Mouse (Mus musculus): ENCODE measurements around the gene Camk2b. TPM values are rescaled to one million over a fixed set of nuclear protein-coding genes. Genes with fewer than 3 reads are reported as not detected.
"Not testable (repeated sequence)": the region's sequence is repeated elsewhere in the genome, so short reads cannot be mapped to it uniquely, and the experiment has no call there.

The Camk2b gene
- polyA plus RNA-seq (2017; shearing (Covaris generic)) = 10 to 100 TPM in 1 of 2 experiments, 1 to 10 TPM in 1; 4.2 to 19.3 TPM

DNA sequence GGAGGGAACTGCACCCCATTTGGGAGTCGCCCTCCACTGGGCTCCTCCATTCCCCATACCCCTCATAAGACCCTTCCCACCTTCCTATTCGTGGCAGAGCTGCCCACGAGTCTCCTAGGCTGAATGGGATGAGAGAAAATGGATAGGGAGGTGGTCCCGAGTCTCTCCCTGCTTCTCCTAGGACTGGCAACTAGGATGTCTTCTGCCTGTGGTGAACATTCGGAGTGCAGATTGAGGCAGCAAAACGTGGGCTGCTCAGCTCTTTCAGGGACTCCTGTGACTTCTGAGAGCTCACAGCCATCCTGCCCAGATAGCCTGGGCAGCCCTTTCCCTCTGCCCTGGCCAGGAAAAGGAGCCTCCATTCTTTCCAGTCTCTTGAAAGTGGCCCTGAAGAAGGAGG lies at the start of gene Camk2b:
TSS of gene Camk2b (minus strand) at position 187 of the 400 bp plus-strand sequence.
- no peak for ATAC-seq

DNA sequence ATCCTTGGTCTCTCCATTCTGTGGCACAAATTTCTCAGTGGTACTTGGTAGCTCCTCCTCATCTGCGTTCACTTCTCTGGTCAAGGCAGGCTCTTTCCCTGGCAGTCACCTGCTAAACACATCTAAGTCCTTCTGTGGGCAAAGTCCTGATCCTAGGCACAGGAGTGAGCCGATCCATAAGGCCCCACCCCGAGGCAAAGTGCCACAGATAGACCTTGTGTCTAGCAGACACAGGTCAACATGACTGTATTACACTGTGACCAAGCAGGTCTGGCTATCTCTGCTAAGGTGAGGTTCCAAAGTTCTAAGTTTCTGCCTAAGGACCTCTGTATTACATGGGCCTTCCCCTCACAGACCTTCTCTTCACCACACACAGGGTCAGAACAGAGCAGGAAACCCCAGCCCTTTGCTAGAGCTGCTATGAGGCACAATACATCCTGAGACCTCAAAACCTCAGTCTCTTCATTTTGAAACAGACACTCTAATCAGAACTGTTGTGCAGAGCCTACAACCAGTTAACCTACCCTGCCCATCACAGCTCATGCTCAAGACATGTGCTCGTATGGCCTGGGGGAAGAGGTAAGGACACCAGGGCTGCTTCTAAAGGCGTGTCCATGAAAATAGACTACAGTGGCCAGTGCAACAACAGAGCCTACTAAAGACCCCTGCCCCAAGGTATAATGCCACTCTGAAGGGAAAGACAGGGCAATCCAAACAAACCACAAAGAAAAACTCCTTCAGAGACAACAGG lies 45.7 kb upstream of the Camk2b start:
- ATAC-seq = no peak

GRCm38 (mm10) chr11:6109990-6110389 lies 43.8 kb upstream of the Camk2b start:
- no peak for ATAC-seq

GRCm38 (mm10) chr11:6108296-6108695 lies 42.1 kb upstream of the Camk2b start:
- ATAC-seq = no peak

DNA sequence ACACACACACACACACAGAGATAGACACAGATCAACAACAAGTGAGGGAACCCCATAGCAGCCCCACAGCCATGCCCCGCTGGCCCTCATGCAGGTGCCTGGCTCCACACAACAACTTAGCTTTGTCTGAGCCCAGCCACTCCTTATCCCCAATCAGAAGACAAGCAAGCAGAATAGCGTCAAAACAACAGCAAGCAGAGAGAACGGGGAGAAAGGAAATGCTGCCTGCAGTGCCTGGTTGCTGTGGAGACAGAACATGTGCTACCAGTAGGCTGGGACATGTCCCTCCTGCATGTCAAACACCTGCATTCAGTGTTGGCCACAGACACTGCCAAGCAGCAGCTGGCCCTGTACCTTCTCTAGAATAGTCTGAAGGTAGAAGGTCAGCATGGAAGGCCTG lies 41.6 kb upstream of the Camk2b start:
- no peak for ATAC-seq

- ATAC-seq = no peak
Observed at GRCm38 (mm10) chr11:6104734-6105133, 38.6 kb upstream of the Camk2b start.

GRCm38 (mm10) chr11:6096637-6097036 lies 30.5 kb upstream of the Camk2b start:
- not testable (repeated sequence) for ATAC-seq

- no peak for ATAC-seq
Observed at GRCm38 (mm10) chr11:6086991-6087390, 20.8 kb upstream of the Camk2b start.

GRCm38 (mm10) chr11:6078737-6079136 lies 12.6 kb upstream of the Camk2b start:
- no peak for ATAC-seq

GRCm38 (mm10) chr11:6075618-6076066 lies 9.5 kb upstream of the Camk2b start:
- ATAC-seq = no peak

GRCm38 (mm10) chr11:6068181-6068957 lies 2.2 kb upstream of the Camk2b start:
- ATAC-seq = no peak

DNA sequence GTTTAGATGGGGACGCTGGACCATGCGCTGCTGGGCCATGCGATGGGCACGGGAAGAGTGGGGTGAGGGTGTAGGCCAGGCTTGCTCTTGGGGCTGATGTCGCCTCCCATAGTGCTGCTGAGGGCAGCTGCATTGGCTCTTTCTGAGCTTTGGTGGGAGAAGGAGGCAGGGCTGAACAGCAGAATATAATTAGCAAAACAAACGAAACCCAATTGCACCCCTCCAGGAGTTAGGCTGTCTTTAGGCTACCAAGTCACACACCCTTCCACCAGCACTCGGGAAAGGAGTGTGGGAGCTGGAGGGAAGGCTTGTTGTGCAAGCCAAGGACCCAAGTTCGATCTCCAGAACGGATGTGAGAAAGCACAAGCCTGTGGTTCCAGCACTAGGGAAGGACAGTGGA lies 998 bp upstream of the Camk2b start:
- no peak for ATAC-seq

- no peak for ATAC-seq
Observed at GRCm38 (mm10) chr11:6065551-6066121, 526 bp downstream of the Camk2b start.

DNA sequence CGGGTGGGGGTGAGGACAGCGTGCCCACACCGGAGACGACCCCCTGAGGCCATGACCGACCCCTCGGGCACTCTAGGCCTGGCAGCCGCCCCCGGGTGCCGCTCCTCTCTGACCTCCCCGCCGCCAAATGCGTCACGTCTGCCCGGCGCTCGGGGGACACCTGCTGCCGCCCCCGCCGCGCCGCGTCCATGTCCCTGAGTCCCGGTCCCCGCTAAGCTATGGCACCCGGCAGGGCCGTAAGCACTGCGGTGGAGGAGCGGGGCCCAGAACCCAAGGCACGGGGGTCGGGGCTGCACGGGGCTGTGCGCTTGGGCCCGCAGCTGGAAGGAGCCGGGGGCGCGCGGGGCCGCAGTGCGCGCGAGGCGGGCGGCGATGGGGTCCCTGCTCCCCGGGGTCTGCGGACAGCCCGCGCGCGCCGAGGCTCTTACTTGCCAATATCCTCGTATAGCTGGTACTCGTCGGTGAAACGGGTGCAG lies 1.1 kb downstream of the Camk2b start:
- no peak for ATAC-seq

DNA sequence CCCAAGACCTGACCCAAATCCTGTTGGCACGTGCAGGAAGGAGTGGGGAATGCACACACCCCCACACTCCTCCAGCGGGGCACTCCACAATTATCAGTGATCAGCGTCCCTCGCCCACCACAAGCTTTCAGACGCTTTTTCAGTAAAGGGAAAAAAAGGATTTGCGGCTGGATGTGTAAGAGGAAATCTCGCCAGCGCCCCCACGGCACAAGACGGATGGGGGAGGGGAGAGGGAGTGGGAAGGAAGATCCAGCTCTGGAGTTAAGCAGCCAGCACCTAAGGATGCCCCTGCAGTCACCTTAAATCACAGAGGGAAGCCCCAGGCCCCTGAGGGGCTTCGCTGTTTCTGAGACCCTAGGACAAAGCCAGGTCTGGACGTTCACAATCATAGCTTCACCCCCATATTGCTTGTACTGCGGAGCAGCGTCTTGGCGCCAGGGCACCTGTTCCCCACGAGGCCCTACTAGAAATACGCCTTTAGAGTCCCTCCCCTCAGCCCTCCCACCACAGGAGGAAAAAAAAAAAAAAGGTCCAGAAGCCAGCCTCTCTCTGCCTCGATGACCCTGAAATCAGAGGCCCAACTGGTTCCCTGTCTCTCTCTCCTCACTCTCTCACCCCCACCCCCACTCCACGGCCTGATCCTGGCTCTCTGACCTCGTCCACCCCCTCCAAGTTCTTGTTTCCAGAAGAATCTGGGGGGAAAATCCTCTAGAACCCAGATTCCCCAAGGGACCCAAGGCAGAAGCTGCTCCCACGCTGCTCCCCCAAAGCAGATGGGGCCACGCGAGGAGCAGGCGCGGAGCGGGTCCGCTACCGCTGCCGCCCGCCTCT lies 1.7 kb downstream of the Camk2b start:
- ATAC-seq = no peak

DNA sequence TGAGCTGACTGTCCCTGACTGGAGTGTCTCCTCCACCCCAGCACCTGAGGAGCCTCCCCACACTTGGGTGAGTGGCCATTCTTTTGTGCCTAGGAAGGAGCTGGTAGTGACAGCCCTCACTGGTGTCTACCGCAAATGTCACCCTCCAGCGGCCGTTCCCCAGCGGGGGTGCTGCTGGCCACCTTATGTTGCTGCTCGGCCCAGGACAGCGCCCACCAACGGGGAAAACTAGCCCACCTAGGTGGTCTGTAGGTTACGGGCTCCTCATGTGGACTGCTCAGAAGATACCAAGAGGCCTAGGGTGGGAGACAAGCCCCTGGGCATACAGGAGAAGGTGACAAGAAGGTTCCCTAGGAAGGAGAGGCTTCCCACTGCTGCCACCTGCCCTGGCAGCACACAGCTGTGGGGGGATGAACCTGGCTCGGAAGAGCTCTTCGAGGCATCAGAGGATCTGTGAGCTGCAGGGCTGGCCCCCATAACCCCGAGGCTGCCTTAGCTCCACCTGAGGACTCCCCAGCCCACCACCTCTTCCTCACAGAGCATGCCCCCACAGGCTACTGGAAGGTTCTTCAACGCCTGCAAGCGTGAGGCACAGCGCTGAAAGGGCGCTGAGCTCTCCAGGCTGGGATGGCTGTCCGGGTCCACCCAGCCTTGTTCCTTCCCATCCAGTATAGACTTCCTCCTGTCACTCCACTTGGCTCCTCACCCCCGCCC lies 2.5 kb downstream of the Camk2b start:
- no peak for ATAC-seq

GRCm38 (mm10) chr11:6063065-6063464 lies 3.1 kb downstream of the Camk2b start:
- no peak for ATAC-seq

- no peak for ATAC-seq
Observed at GRCm38 (mm10) chr11:6062329-6062728, 3.8 kb downstream of the Camk2b start.

DNA sequence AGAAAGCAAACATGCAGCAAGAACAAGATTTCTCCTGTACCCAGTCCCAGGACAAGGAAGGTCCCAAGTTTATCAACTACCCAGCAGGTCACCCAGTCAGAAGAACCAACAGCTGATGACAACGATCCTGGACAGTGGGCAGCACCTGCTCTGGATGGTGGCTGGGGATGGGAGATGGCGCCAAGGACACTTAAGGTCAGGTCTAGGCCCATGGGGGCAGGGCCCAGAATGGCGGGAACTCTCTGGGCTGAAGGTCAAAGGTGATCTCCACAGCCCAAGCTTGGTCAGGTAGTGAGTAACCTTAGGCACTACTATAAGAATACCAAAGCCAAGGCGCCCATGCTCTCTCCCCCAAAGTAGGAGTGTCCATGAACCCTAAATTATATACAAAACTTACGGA lies 4.3 kb downstream of the Camk2b start:
- no peak for ATAC-seq

DNA sequence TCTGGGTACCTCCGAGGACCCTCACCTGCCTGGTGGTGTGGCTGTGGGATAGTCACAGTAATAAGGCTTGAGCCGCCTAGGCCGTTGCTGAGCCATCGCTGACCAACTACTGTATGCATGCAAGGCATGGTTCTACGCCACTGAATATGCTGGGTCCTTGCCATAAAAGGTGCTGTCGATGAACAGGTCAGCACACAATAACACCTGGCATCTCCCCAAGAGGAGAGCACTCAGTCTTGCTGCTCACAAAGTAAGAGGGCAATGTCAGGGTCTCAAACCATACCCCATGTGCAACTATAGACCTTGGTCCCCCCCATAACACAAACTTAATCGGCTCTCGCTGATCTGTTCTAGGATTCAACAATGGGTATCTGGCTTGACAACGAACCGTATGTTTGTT lies 7.0 kb downstream of the Camk2b start:
- no peak for ATAC-seq

- ATAC-seq = no peak
Observed at GRCm38 (mm10) chr11:6053386-6053785, 12.8 kb downstream of the Camk2b start.

GRCm38 (mm10) chr11:6050066-6050560 lies 16.0 kb downstream of the Camk2b start:
- no peak for ATAC-seq
